Mouse (Mus musculus): Measurements from ENCODE around the gene Vps54.

Vps54 gene

GRCm38 (mm10) chr11:21346020-21346419 lies 106.9 kb downstream of the Vps54 start:
- DNase-seq = no peak

GRCm38 (mm10) chr11:21348890-21349289 lies 109.8 kb downstream of the Vps54 start:
- DNase-seq = no peak

GRCm38 (mm10) chr11:21351296-21351695 lies 112.2 kb downstream of the Vps54 start:
- no peak for DNase-seq

- no peak for DNase-seq
These were observed 124.3 kb downstream of the Vps54 start for GRCm38 (mm10) chr11:21363144-21363940.

- DNase-seq = no peak
These were observed 129.4 kb downstream of the Vps54 start for GRCm38 (mm10) chr11:21368466-21368865.

- DNase-seq = no peak
These were observed 130.4 kb downstream of the Vps54 start for GRCm38 (mm10) chr11:21369248-21370016.

GRCm38 (mm10) chr11:21370399-21371121 lies 131.5 kb downstream of the Vps54 start:
- DNase-seq = peak; percentile 83

Measured in liver (tissue).